Mouse (Mus musculus) hindbrain, postnatal 0 days (tissue): Measurements from ENCODE around the gene A830005F24Rik. TPM values are rescaled to one million over a fixed set of nuclear protein-coding genes. Genes with fewer than 3 reads are reported as not detected.

Experiments used
- ATAC-seq: fragments of 200-750 bp; cut with Nextera tagmentation; 2 replicates; pipeline ENCODE4 v1.8.0; 2017; ENCODE audit warnings: mild to moderate bottlenecking, moderate TSS enrichment, moderate library complexity
- DNase-seq: peaks from one replicate; pipeline ENCODE4 v3.0.0-alpha.2; 2015; ENCODE audit warnings: low spot score
- H3K27ac ChIP-seq: fragments of 300-500 bp; sonication (generic); 2 replicates; pipeline ENCODE4 v1.5.1; 2014; ENCODE audit warnings: mild to moderate bottlenecking
- H3K27me3 ChIP-seq: fragments of 300-500 bp; sonication (generic); 2 replicates; pipeline ENCODE4 v1.6.1; 2014; ENCODE audit warnings: low read length, mixed read lengths; ENCODE audit not compliant: insufficient read depth
- H3K36me3 ChIP-seq: fragments of 300-500 bp; sonication (generic); 2 replicates; pipeline ENCODE4 v1.6.1; 2014; ENCODE audit warnings: low read length, mixed read lengths; ENCODE audit not compliant: insufficient read depth
- H3K4me1 ChIP-seq: fragments of 300-500 bp; sonication (generic); 2 replicates; pipeline ENCODE4 v1.6.1; 2014; ENCODE audit warnings: antibody characterized with exemption, low read length, mixed read lengths; ENCODE audit not compliant: insufficient read depth
- H3K4me2 ChIP-seq: fragments of 300-500 bp; sonication (generic); 2 replicates; pipeline ENCODE4 v1.6.1; 2014; ENCODE audit warnings: low read depth, mild to moderate bottlenecking, low read length, moderate library complexity, mixed read lengths
- H3K4me3 ChIP-seq: fragments of 300-500 bp; sonication (generic); 2 replicates; pipeline ENCODE4 v1.5.1; 2014; ENCODE audit warnings: low read length
- H3K9ac ChIP-seq: fragments of 300-500 bp; sonication (generic); replicated peaks from 2 replicates; pipeline ENCODE4 v1.6.1; 2014; ENCODE audit warnings: mild to moderate bottlenecking, low read length, moderate library complexity, mixed read lengths
- H3K9me3 ChIP-seq: fragments of 300-500 bp; sonication (generic); 2 replicates; pipeline ENCODE4 v1.6.1; 2016; ENCODE audit warnings: low read length, mixed read lengths
- CTCF ChIP-seq: IDR thresholded peaks from 2 replicates; pipeline ENCODE4 v1.5.1; 2016; ENCODE audit warnings: antibody characterized with exemption, control low read depth, low read depth
- WGBS: fragments of 180-500 bp; shearing (Covaris S2); extraction: QIAGEN DNeasy Blood & Tissue Kit; methylation state at CpG from one replicate; pipeline ENCODE4 v1.1.7; 2014; 5-methylcytosine and 5-hydroxymethylcytosine counted together
- polyA plus RNA-seq: library from polyadenylated mRNA; unstranded; fragments of >200 nt; fragmentation: Nextera tagmentation; extraction: Ambion mirVana; gene quantifications from 2 replicates; pipeline ENCODE4 v1.2.1, GENCODE M21; 2015
- total RNA-seq: library from RNA; depleted of rRNA; stranded (reverse); fragments of >200 nt; gene quantifications from 2 replicates; pipeline ENCODE4 v1.2.3, GENCODE M21; 2014

Gene A830005F24Rik
- total and polyA plus RNA-seq, 2 experiments from 2014 or later, result 1.6 to 2.2 TPM

- no peaks in the 10 kb centered on the region for H3K9me3 ChIP-seq
- H3K4me2 ChIP-seq, result no peak overlapping the region
- H3K27ac ChIP-seq, result no peak overlapping the region
- H3K4me1 ChIP-seq, result no peaks in the 10 kb centered on the region
- no peak overlapping the region for H3K9ac ChIP-seq
- 85% methylated on average over 5 of the region's 5 CpGs for WGBS
- H3K36me3 ChIP-seq, result no peaks in the 10 kb centered on the region
- no peak overlapping the region for H3K4me3 ChIP-seq
- H3K27me3 ChIP-seq, result no peaks in the 10 kb centered on the region
- TF ChIP-seq CTCF, result no peak
- no peak for DNase-seq
- no peak for ATAC-seq
Observed at GRCm38 (mm10) chr13:48525745-48526144, 12.4 kb downstream of the A830005F24Rik start.

- DNase-seq (peak; percentile 94), ATAC-seq (peak; percentile 80)
- WGBS, result 52% methylated on average over 15 of the region's 15 CpGs
- Histone ChIP-seq H3K36me3 (no peaks in the 10 kb centered on the region), H3K9ac (no peak overlapping the region), H3K27ac (no peak overlapping the region), H3K4me3 (no peak overlapping the region), H3K4me2 (no peak overlapping the region), H3K9me3 (no peaks in the 10 kb centered on the region), H3K4me1 (no peaks in the 10 kb centered on the region), H3K27me3 (no peaks in the 10 kb centered on the region)
- TF ChIP-seq CTCF, result peak; percentile 95
Observed at GRCm38 (mm10) chr13:48528123-48528871, 14.9 kb downstream of the A830005F24Rik start.

- Histone ChIP-seq H3K4me2 (no peak overlapping the region), H3K4me3 (no peak overlapping the region), H3K27me3 (no peaks in the 10 kb centered on the region), H3K36me3 (no peaks in the 10 kb centered on the region), H3K4me1 (no peaks in the 10 kb centered on the region), H3K27ac (no peak overlapping the region), H3K9ac (no peak overlapping the region), H3K9me3 (no peaks in the 10 kb centered on the region)
- DNase-seq (no peak), ATAC-seq (no peak)
- TF ChIP-seq CTCF, result no peak
- WGBS, result 36% methylated on average over 2 of the region's 2 CpGs
Observed at GRCm38 (mm10) chr13:48529028-48529427, 15.7 kb downstream of the A830005F24Rik start.

- Histone ChIP-seq H3K9me3 (no peaks in the 10 kb centered on the region), H3K4me2 (no peak overlapping the region), H3K27me3 (no peaks in the 10 kb centered on the region), H3K27ac (no peak overlapping the region), H3K9ac (no peak overlapping the region), H3K36me3 (no peaks in the 10 kb centered on the region), H3K4me3 (no peak overlapping the region), H3K4me1 (no peaks in the 10 kb centered on the region)
- DNase-seq, result peak; percentile 39
- ATAC-seq, result no peak
- TF ChIP-seq CTCF, result no peak
- 68% methylated on average over 2 of the region's 2 CpGs for WGBS
Observed at GRCm38 (mm10) chr13:48530685-48531084, 17.3 kb downstream of the A830005F24Rik start.

- no peak overlapping the region for H3K4me3 ChIP-seq
- H3K4me2 ChIP-seq, result no peak overlapping the region
- no peaks in the 10 kb centered on the region for H3K27me3 ChIP-seq
- no peak overlapping the region for H3K9ac ChIP-seq
- no peaks in the 10 kb centered on the region for H3K4me1 ChIP-seq
- no peak for TF ChIP-seq CTCF
- 74% methylated on average over 2 of the region's 2 CpGs for WGBS
- no peaks in the 10 kb centered on the region for H3K36me3 ChIP-seq
- DNase-seq (no peak), ATAC-seq (no peak)
- H3K27ac ChIP-seq, result no peak overlapping the region
- no peaks in the 10 kb centered on the region for H3K9me3 ChIP-seq
Observed at GRCm38 (mm10) chr13:48531448-48531847, 18.1 kb downstream of the A830005F24Rik start.

- 87% methylated on average over 5 of the region's 5 CpGs for WGBS
- no peak for ATAC-seq
- TF ChIP-seq CTCF, result no peak
Observed at GRCm38 (mm10) chr13:48533441-48533840, 20.1 kb downstream of the A830005F24Rik start.

GRCm38 (mm10) chr13:48540488-48540887 is 27.1 kb downstream of the A830005F24Rik start:
- ATAC-seq, result no peak
- Histone ChIP-seq H3K27ac (no peak overlapping the region), H3K27me3 (no peaks in the 10 kb centered on the region), H3K4me1 (peaks cover 15% of the 10 kb centered on the region), H3K4me2 (no peak overlapping the region), H3K9ac (no peak overlapping the region), H3K36me3 (no peaks in the 10 kb centered on the region; the same call in 1 of the 2 replicates), H3K4me3 (no peak overlapping the region), H3K9me3 (no peaks in the 10 kb centered on the region)
- no peak for DNase-seq
- 60% methylated on average over 1 of the region's 1 CpGs for WGBS
- TF ChIP-seq CTCF, result no peak

More at GRCm38 (mm10) chr13:48533441-48533840, 20.1 kb downstream of the A830005F24Rik start:
- no peak overlapping the region for H3K4me2 ChIP-seq
- no peak for DNase-seq
- no peaks in the 10 kb centered on the region for H3K9me3 ChIP-seq
- no peak overlapping the region for H3K9ac ChIP-seq
- H3K4me3 ChIP-seq, result no peak overlapping the region
- H3K4me1 ChIP-seq, result no peaks in the 10 kb centered on the region
- H3K27ac ChIP-seq, result no peak overlapping the region
- H3K36me3 ChIP-seq, result no peaks in the 10 kb centered on the region; the same call in 1 of the 2 replicates
- H3K27me3 ChIP-seq, result no peaks in the 10 kb centered on the region
